Mouse (Mus musculus): ENCODE results near the gene Fam78a. TPM values are rescaled to one million over a fixed set of nuclear protein-coding genes. Genes with fewer than 3 reads are reported as not detected.

Gene Fam78a
- total RNA-seq, 2 experiments from 2014 or later, result 0.70 to 0.92 TPM

DNA sequence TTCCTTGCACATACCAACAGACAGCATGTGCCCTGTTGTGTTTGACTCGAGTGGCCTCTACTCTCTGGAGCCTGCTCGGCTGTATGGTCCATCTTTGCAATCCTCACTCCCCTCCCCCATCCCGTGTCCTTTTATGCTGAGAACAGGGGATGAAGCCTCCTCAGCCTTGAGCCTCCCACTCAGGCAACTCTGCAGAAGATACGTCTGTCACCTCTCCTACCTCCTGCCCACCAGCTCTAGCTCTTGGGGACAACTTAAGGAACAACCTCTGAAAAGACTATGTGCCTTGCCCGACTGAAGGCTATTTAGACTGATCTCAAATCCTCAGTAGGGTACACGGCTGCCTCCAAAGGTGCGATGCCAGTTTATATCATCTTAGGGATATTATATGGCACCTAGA, 18.9 kb upstream of the Fam78a start:
- no peak for DNase-seq
- intact Hi-C loops (cut with DNase I), result no loop called here

DNA sequence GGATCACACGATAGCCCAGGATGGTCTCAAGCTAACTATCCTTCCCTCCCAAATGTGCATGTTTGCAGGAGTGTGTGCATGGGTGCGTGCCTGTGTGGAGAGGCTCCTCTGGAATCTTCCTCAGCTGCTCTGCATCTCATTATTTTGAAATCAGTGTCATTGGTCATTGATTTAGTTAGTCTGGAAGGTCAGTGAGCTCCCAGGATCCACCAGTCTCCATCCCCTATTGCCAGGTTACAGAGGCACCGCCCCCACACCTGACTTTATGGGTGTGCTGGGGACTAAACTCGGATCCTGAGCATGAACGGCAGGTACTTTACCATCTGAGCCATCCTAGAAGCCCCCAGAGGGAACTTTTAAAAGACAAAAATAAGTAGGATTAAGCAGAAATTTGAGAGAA, 18.3 kb upstream of the Fam78a start:
- intact Hi-C loops (cut with DNase I), result no loop called here
- no peak for DNase-seq

DNA sequence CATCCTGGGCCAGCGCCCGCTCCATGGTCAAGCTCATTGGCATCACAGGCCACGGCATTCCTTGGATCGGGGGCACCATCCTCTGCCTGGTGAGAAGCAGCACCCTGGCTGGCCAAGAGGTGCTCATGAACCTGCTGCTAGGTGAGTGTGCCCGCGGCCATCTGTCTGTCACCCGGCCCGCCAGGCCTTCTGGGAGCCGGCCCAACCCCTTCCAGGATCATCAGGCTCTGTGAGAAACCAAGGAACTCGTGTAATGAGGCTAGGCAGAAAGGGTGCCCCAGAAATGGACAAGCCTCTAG, 11.4 kb upstream of the Fam78a start:
- intact Hi-C loops (cut with DNase I), result no loop called here

DNA sequence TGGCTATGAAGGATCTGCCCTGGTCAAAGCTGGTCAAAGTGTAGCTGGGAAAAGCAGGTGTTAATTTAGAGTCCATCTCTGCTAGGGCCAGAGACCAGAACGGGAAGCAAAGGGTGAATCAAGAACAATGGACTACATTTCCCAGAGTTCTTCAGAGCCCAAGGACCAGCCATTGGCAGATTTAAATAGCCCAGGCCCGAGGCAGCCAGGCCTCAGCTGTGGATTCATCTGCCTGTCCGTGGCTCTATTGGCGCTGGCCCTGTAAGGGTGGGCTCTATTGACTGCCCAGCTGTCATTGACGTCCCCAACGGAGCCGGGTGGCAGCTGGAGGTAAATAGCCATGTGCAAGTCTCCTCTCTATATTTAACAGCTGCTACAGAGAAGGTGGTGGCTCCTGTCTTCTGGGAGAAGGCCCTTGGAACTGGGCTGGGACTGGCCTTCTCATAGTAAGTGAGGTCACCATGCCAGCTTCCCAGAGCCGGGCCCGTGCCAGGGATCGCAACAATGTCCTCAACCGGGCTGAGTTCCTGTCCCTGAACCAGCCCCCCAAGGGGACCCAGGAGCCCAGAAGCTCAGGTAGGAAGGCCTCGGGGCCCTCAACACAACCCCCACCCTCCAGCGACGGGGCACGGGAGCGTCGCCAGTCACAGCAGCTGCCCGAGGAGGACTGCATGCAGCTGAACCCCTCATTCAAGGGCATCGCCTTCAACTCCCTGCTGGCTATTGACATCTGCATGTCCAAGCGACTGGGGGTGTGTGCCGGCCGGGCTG, 10.9 kb upstream of the Fam78a start, which contains the start of gene Plpp7:
Gene Plpp7, plus strand, starts transcription at position 178 of the 771 bp plus-strand sequence.
- intact Hi-C loops (cut with DNase I), result no loop called here
- DNase-seq, result peak; percentile 93

More for the DNA sequence above, 11.4 kb upstream of the Fam78a start:
- DNase-seq, result no peak

DNA sequence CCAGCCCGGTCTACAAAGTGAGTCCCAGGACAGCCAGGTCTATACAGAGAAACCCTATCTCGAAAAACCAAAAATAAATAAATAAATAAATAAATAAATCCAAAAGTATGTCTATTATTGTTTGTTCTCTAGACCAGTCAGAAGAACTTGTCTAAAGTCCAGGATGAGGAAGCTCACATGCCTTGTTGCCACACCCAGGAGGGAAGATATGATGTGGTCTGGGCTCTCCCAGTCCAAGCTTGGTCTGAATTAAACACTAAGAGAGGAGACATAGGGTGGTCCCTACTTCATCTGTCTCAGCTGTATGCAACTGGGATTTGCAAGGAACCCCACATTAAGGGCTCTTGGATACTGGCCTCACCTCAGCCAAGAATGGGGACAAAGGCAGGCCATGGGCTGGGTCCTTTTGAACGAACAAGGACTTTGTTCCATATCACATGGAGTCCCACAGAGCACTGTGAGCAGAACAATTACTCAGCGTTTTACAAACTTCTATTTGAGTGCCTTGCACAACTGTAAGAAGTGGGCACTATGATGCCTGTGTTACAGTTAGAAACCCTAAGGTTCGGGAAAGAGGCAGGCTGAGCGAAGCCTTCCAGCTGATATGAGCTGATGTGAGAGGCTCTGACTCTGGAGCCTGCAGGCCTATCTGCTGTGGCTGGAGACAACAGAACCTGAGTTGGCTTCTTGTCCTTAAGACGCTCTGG, 9.5 kb upstream of the Fam78a start:
- intact Hi-C loops (cut with DNase I), result no loop called here
- DNase-seq, result no peak

DNA sequence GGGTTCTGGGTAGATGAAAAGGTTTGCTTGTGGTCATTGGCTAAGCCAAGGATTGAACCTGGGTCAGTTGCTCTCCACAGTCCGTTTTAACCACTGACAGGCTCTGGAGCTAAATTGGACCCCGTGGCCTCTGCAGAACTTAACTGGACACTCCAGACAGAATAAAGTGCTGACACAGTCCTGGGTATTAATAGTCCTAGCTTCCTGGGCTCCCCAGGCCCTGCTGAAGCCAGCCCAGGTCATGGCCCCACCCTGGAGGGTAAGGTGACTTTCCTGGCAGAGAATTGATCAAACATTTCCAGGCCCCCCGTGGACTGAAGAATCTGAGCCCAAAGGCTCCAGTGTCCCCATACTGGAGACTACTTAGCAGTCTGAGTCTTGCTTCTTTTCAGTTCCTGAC, 7.3 kb upstream of the Fam78a start:
- intact Hi-C loops (cut with DNase I), result no loop called here
- no peak for DNase-seq

DNA sequence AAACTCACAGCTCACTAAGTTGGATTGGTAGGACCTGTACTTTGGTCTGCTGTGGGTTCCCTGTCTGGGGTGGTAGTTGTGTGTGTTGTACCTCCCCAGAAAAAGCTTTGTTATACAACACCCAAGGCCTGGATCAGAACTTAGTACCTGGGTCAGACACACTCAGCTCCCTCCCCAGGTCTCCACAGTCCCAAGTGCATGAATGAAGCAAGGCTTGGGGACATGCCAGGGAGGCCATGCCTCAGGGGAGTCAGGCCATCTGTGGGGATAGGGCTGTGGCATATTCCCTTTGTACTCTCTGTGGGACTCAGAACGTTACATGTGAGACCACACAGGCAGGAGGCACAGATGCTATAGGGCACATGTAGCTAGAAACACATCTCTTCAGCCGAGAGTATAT, 5.5 kb upstream of the Fam78a start:
- DNase-seq, result peak; percentile 57
- intact Hi-C loops (cut with DNase I), result no loop called here

DNA sequence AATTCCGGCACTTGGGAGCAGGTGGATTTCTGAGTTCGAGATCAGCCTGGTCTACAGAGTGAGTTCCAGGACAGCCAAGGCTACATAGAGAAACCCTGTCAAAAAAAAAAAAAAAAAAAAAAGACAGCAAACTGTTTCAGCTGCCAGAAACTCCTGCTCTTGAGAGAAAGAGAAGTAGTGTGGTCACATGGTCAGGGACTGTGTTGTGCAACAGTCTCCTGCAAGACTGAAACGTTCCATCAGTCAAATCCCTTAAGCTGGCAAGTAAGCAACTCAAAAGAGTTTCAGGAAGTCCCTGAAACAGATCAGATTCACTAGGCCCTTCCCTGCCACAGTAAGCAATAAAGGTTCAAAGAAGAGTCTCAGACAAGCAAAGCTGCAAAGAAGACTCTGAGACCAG, 4.9 kb upstream of the Fam78a start:
- intact Hi-C loops (cut with DNase I), result no loop called here
- DNase-seq, result no peak

DNA sequence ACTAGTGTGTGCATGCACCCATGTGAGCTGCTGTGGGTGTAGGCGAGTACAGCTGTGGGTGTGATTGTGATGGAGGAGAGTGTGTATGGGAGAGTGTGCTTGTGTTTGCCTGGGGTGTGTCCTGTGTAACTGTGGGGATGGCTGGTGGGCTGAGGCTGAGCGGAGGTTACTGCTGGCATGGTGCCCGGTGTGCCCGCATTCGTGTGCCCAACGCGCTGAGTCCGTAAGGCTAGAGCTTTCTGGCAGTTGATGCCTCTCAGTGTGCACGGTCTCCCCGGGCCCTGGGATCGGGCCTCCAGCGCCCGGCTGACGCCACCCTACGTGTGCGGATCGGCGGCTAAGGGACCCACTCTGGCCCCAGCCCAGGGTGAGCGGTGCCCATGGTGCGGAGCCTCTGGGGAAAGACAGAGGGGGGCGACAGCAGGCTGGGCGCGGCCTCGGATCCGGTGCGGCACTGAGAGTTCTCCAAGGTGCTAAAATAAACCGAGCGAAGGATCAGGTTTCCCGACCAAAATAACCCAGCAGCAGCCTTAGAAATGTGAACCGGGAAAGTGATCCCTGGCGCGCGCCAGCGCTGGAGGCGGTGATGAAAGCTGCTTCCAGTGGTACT, 3.8 kb upstream of the Fam78a start:
- intact Hi-C loops (cut with DNase I), result no loop called here

DNA sequence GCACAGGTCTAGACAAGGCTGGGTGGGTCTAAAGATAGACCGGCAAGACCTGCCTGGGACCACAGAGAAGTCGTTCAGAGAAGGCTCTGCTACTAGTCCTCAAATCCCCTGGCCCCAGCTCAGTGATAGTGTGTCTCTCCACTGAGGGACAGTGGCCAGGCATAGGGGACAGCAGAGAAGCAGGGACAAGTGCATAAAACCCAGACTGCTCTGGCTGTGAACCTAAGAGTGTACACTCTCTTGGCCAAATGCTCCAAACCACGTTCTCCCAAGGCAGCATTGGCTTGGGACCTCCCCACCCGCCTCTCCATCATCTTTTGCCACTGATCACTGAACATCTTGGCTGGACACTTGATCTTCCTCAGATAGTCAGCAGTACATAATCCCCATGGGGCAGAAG, 2.9 kb upstream of the Fam78a start:
- DNase-seq, result no peak
- intact Hi-C loops (cut with DNase I), result no loop called here

More for the DNA sequence above, 3.8 kb upstream of the Fam78a start:
- peak; percentile 52 for DNase-seq

DNA sequence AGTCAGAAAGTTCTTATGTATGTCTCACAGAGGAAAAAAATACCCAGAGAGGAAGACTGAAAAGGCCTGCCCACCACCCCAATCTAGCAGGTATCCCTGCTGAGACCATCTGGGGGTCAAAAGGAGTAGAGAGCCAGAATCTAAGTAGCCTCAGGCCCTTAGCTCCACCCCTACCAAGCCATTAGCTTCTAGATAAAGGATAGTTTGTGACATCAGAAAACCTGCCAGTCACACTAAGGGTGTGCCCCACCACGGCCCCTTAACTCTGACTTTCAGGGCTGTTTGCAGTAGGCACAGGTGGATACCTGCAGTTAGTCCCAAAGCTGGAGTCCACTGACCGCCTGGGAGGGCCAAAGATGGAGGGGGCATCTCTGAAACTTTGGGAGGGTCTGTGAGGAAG, 574 bp upstream of the Fam78a start:
- intact Hi-C loops (cut with DNase I), result no loop called here
- no peak for DNase-seq

DNA sequence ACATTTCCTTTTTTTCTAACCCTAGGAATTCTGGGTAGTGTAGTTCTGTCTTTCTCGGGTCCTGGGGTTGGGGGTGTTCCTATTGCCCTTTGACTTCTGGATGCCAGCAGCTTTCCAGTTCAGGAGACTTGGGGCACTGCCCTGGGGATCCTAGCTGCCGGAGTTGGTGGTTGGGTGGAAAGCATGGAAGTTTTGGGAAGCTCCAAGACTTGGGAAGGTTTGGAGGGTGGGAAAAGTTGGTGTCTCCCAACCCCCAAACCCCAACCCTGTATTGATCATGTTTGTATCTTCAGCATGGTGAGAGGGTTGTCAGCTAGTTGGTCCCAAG, 179 bp upstream of the Fam78a start:
- intact Hi-C loops (cut with DNase I), result no loop called here
- DNase-seq, result no peak

DNA sequence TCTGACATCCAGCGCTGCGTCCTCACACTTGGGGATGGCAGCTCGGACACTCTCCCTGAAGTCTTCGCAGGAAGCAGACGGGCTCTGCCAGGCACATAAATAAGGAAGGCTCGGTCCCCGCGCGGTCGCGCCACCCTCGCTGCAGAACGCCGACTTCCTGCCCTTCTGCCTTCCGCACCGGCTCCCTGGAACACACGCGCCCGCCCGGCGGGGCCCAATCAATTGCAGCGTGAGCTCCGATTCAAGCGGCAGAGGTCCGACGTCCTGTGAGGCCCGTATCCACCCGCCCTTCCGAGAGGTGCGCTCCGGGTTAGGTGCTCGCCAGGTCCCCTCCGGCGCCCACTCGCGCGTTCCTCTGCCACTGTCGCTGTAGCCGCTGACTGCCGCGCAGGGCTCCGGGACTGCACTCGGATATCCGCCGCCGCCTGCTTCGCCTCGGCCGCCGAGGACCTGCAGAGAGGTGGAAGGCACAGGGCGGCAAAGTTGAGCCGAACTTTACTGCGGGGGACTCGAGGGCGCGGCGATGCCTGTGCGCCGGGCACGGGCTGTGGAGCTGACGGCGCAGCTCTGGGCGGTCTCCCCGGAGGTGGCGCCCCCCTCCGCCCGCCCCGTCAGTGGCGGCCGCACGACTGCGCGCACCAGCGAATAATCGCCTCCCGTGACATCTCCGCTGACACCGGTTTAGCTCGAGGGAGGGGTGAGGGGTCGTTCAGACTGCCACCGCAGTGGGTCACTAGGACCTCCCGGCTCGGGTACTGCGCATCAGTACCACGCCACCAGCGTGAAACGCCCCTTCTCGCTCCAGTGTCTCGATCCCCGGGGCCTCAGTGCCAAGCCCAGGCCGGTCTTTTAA, 1.3 kb downstream of the Fam78a start:
- intact Hi-C loops (cut with DNase I), result no loop called here
- DNase-seq, result no peak

DNA sequence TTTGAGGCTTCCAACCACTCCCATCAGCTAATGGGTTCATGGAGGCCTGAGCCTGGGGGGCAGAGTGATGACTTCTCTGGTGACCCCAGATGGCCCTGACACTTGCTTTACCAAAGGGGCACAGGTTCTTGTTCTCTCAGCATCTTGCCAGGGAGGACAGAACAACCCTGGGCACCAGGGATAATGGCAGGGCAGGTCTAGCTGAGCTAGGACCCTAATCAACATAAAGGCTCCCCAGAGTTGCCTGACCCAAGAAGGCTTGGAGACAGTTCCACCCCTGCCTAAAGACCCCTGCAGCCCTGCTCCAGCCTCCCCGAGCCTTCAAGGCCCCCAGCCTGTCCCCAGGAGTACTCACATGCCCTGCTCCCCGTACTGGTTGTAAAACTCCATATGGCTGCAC, 2.4 kb downstream of the Fam78a start:
- no peak for DNase-seq
- intact Hi-C loops (cut with DNase I), result no loop called here

DNA sequence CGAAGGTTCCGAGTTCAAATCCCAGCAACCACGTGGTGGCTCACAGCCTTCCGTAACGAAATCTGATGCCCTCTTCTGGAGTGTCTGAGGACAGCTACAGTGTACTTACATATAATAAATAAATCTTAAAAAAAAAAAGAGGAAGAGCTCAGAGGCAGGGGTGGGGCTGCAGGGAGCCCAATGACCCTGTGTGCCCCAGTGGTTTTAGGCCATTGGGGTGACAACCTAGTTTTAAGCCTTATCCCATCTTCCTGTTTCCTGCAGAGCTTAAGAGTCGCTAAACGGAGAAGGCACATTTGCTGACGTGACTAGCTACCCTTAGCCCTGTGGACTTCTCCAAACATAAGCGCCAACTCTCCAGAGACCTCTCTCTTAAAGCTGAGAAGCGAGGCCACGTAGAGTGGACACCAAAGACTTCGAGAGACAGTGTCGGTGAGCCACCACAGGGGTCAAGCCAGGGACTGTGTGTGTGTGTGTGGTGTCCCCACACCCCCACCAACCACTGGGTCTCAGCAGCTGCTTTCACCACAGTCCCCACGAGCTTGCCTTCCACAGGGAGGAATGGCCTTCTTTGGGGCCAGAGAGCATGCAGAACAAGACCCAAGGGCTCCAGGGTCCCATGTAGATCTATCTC, 3.2 kb downstream of the Fam78a start:
- DNase-seq, result no peak
- intact Hi-C loops (cut with DNase I), result no loop called here

DNA sequence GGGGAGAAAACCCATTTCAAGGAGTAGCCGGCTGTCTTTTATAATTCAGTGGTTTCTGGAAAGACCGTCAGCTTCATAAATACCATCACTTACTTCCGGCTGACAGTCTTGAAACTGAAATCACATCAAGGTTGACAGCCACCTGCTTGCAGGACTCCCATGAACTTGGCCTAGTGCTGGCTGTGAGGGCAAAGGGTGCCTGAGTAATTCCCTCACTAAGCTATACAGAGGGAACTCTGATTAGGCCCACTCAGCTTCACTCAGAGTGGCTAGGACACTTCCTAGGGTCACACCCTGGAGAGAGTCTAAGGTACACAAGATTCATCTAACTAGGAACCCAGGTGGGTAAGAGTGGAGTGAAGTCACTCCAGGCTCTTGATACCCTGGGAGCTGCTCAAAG, 4.0 kb downstream of the Fam78a start:
- intact Hi-C loops (cut with DNase I), result no loop called here
- no peak for DNase-seq

DNA sequence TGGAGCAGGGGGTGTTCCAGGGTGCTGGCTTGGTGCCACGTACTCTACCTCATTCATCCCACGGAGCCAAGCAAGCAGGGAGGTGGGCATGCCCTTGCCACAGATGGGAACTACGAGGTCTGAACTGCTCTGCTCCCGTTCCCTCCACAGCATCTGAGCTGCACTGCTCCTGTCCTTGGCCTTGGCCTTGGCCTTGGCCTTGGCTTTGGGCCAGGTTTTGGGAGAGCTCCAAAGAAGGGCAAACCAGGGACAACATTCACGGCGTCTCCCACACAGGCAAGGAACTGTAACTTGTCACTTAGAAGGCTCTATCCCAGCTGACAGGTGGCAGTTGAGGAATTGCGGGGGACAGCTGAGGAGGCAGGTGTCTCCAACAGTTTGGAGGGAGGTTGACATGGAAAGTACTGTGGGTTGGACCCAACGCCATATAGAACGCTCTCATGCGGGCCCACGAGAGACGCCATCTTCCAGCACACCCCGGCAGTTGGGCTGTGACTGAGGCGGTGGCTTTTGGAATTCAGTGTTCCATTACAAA, 5.4 kb downstream of the Fam78a start:
- intact Hi-C loops (cut with DNase I), result no loop called here
- DNase-seq, result no peak

DNA sequence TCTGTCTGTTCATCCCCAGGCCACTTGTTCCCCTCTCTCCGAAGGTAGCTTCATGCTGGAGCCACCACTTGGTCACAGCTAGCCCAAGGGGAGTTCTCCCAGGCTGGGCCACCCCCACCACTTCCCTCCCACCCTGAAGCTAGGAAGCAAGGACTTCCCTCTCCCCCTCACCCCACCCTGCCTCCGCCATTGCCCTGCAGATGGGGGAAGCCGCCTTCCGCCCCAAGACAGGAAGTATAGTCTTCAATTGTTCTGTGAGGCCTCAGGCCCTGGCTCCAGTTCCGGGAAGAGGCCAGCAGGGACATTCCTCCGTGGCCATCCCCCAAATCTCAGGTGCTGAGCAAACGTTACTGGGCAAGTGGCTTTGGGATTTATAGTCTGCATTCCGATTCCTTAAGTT, 6.1 kb downstream of the Fam78a start:
- intact Hi-C loops (cut with DNase I), result no loop called here
- DNase-seq, result no peak

DNA sequence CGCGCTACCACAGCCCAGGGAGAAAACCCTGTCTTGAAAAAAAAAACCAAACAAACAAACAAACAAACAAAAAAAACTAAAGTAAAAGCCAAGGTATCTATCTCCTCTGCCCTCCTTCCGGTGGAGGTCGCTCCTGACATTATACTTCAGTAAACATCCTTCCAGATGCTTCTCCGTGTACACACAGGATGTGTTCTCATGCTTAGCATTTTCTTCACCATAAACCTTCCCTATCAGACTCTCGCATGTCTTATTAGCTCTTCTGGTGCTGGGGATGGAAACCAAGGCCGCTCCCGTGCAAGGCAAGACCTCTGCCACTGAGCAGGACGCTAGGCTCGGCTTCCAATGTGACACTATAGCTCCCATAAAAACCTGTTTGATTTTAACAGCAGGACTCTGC, 6.9 kb downstream of the Fam78a start:
- intact Hi-C loops (cut with DNase I), result no loop called here
- no peak for DNase-seq

DNA sequence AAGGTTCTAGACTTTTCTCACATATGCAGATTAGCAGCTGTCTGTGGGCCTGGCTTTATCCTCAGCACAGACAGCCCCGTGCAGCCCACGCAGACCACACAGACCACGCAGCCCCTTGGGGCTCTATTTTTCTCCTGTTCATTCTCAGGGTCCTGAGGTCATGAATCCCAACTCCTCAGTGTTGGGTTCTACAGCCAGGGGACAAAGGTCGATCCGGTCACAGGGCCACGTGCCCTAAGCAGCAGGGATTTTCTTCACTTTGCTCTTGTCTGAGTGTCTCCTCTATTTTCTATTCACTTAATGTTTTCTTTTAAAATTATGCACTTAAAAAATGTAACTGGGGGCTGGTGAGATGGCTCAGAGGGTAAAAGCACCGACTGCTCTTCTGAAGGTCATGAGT, 9.3 kb downstream of the Fam78a start:
- DNase-seq, result no peak
- intact Hi-C loops (cut with DNase I), result no loop called here

DNA sequence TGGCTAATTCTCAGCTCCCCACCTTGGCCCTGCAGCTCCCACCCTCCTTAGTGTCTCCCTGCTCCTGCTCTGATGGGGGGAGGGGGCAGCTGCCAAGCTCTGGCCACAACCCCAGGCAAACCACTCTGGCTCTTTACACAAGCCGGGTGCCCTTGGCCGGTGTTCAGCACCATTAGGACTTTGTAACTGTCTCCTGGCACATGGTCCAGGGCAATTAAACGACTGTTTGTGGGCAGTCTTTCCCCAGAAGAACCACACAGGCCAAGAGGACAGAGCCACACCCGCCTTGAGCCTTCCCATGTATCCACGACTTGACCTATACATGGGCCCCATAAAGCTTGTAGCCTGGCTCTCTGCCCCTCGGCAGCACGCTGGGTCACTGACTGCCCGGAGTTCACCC, 10.3 kb downstream of the Fam78a start:
- intact Hi-C loops (cut with DNase I), result no loop called here
- DNase-seq, result peak; percentile 64
